Mouse (Mus musculus) right cerebral cortex, adult 18-20 months (tissue): ENCODE data around the gene Wdr91.

Source experiments
- DNase-seq: peaks from one replicate; pipeline ENCODE4 v3.0.0; 2022; ENCODE audit warnings: mixed read lengths

The Wdr91 gene

GRCm38 (mm10) chr6:34877509-34878321 is 33.0 kb downstream of the Wdr91 start, which contains the start of gene Cyren:
TSS of gene Cyren (minus strand) at chr6:34878060.
- DNase-seq, result peak; percentile 91

DNA sequence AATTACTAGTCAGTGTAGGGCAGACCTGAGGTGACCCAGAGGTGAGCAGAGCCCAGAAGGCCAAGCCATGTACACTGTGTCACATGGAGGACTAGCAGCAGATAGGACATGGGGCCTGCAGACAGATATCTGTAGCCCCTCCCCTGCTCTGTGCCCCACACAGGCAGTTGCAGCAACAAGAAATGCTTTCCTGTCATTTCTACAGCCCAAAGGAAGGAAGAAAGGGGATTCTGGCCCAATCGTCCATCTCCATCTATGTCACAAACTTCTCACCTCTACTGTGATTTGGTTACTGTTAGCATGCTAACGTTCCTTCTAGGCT is 33.9 kb downstream of the Wdr91 start:
- DNase-seq, result no peak

DNA sequence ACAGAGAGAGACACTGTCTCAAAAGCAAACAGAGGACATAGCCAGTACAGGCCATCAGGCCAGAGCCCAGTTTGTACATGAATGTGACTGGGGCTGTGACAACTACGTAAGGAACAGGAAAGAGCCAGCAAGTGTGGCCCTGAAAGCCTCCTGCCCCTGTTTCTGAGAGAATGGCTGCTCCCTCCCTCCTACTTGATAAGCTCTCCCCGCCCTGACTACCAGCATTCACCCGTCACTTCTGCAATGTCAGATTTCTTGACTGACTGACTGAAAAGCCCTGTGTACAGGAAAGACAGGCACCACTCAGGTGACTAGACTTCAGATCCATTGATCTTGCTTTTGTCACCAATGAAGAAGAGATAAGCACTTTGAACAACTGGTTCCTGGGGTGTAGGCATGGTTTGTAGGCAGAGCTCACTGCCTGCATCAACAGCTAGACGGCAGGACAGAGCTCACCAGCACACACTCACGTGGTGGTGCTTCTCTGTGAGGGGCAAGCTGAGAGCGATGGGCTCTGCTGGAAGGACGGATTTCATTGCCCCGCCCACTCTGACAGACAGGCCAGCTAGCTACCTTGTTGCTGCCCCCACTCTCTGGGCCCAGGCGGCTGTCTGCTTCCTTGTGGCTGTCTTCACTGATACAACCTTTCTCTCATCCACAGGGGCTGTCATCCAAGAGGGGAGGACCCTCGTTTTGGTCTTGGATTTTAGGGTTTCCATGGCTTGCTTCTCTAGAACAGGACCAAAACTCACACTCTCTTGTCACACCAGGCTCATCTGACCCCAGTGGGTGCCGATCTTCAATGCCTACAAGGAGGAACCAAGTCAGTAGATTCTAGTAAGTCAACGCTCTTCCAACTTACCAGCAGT is 34.5 kb downstream of the Wdr91 start:
- no peak for DNase-seq

GRCm38 (mm10) chr6:34875268-34875761 is 35.4 kb downstream of the Wdr91 start:
- DNase-seq, result peak; percentile 56

DNA sequence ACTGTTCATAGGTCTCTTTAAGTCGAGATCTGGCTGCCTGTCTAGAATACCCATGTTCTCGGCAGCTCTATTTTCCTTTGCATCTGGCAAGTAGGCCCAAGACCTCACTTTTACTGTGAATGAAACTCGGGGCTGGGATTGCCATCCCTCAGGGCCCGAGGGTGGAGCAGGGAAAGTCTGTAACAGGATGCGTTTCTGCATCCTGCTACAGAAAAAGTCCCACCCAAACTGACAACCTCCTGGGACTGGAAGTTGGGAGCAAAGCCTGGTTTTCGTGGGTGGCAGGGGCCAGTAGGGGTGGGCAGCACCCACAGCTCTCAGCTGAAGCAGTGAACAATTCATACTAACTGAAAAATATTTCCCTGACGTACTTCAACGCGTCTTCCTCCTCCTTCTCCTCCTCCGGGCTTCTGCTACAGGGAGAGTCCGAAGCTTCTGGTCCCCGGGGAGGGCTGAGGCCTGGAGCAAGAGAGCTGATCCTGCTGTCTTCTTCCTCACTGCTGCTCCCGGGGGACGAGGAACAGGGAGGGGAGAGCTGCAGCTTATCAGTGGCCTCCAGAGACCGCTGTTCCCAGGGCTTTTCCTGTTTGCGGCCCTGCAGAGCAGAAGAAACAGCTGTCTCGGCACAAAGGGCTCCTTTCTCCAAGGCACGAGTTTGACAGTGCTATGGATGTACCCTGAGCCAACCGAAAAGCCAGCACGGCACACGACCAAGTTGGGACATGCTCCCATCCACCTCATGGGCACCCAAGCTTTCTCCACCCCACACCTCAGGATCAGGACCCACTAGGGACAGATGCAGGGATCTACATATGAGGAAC is 36.4 kb downstream of the Wdr91 start:
- no peak for DNase-seq

GRCm38 (mm10) chr6:34872871-34873270 is 37.8 kb downstream of the Wdr91 start:
- no peak for DNase-seq

DNA sequence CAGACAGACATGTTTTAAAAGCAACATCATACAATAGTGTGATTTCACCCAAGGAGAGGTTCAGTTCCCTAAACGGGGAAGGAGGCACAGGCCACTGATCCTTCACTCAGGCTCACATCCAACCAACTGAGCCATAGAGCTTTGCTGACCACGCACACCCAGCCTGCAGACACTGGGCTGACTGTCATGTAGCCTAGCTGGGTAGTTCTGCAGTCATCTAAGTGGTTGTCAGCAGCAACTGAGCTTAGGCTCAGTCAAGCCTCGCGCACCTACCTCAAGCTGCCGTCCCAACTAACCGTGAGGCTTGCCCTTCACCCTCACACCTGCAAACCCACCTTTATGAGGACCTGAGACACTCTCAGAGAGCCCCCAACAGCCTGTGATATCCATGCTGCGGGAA is 38.7 kb downstream of the Wdr91 start:
- DNase-seq, result no peak

DNA sequence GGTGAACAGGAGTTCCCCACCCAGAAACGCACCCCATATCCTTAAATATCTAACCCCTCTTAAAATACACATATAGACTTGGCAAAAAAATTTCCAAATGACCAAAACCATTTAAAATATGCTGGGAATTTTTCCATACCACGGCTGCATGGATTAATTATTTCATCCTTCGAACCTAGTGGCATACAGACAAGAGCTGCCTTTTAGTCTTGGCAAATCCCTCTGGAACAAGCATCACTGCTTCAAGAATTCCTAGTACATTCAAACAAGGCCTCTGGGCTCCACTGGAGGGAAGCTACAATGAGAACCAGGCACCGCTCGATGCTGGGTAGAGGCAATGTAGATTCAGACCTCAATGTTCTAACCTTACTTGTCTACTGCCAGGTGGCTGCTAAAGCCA is 40.0 kb downstream of the Wdr91 start:
- DNase-seq, result no peak

DNA sequence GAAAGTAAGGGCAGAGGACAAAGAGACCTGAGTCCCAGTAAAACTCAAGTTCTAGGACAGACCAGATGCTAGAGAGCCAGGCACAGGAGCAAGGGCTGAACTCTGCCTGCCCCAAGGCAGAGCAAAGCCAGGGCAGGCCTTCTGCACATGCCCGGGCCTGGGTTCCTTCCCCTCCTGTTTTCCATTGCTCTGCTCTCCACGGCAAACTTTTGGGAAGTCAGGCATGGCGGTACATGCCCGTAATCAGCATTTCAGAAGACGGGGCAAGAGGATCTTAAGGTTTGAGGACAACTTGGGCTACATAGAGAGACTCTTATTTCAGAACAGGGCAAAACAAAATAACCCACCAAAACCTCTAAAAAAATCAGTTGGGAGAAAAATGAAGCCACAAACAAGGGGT is 40.5 kb downstream of the Wdr91 start:
- DNase-seq, result no peak

GRCm38 (mm10) chr6:34869225-34869915 is 41.3 kb downstream of the Wdr91 start:
- no peak for DNase-seq

DNA sequence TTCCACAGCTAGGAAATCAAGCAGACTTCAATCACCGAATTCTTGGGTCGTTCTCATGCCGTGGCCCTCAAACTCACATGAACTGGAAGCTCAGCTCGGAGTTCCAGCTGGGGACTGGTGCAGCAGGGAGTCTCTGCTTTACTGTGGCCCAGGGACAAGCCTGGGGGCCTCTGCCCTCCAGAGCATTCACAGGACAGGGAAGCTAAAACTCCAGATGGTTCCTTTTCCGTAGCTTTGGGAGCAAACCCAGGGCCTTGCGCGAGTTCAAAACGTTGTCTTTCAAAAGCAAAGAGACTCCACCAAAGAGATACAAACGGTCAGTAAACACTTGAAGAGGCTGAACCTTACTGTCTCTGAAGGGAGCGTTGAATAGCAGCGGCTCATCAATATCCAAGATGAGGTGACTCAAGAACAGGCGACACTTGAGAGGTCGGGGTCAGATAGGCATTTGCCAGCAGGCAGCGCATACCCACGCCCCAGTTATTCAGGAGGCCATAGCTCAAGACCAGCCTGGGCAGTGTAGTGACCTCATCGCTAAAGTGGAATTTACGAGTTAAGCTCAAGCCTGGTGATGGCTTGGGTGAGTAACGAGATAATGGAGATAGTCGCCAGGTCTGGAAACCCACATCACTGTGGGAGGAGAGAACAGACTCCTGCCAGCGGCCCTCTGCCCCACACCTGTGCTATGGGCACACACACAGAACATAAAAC is 42.0 kb downstream of the Wdr91 start:
- DNase-seq, result no peak

- DNase-seq, result no peak
Observed at GRCm38 (mm10) chr6:34867995-34868350, 42.7 kb downstream of the Wdr91 start.

GRCm38 (mm10) chr6:34867301-34867994 is 43.2 kb downstream of the Wdr91 start:
- DNase-seq, result no peak

GRCm38 (mm10) chr6:34866786-34867185 is 43.9 kb downstream of the Wdr91 start:
- no peak for DNase-seq

DNA sequence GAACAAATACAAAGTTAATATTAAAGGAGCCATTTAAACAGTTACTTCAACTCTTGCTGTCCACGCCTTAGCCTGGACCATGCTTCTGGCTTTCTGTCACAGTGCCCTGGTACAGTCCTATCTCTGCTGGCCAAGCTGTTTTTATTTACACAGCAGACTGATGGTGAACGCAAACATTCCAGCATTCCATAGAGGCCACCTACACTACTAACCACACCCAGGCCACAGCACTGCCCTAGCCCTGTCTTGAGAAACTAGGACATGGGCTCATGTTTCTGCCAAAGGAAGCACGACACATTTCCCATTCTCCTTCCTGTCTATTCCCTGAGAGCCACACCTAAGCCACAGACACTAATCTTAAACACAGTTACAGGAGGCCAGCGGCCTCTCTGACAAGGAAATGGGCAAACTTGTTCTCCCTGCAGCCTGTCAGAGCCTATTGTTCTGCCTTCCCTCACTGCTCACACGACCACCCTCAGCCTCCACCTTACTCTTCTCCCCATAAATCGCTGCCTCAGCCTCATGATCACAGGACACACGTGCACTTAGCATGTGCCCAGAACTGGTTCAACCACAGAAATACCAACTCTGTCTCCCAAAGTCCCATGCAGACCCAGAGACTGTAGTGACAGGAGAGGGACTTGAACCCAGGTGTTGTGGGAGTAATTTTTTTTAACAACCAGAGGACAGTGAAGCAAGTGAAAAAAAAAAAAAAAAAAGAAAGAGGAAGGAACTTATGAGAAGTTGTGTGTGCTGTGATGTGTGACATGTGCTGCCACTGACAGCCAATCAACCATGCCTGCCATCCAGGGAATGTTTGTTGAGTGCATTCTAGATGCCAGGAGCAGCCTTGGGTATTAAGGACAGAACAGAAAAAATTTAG is 44.7 kb downstream of the Wdr91 start:
- DNase-seq, result no peak

- DNase-seq, result no peak
Observed at GRCm38 (mm10) chr6:34865213-34865612, 45.5 kb downstream of the Wdr91 start.

DNA sequence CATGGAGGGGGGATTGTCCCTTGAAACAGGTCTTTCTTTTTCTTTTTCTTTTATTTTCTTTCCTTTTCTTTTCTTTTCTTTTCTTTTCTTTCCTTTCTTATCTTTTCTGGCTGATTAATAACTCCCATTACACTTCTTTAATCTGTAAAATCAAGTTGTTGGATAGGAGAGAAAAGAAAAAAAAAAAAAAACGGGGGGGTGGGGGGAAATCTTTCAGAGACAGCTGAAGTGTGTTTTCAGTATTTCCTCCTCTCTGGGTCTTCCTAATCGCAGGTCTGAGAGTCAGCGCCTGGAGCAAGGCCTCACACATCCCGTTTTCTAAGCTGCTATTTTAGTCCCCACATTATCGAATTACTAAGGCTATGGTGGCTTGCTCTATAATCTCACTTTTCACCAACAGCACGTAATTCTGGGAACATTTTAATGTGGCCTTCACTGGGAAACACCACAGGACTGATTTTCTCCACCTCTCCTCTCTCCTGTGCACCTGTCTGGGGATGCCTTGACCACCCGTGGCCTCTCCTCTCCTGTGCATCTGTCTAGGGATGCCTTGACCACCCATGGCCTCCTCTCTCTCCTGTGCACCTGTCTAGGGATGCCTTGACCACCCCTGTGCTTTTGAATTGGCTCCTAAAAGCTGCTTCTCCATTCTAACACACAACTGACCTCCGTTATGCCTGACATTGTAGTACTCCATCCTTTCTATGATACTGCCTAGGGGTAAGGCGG is 46.7 kb downstream of the Wdr91 start:
- no peak for DNase-seq

- DNase-seq, result no peak
Observed at GRCm38 (mm10) chr6:34862791-34863403, 47.8 kb downstream of the Wdr91 start, which contains the start of gene Tmem140. TSS of gene Tmem140 (plus strand) at chr6:34863146.

GRCm38 (mm10) chr6:34862381-34862780 is 48.3 kb downstream of the Wdr91 start:
- no peak for DNase-seq
